Mouse (Mus musculus) E14TG2a.4 (cell line): ENCODE measurements around the gene Eapp.

Source experiments
- CTCF ChIP-seq: conservative IDR thresholded peaks from 2 replicates; pipeline ENCODE4 v1.5.1; 2014; ENCODE audit warnings: low read length
- POU5F1 ChIP-seq: IDR thresholded peaks from 2 replicates; pipeline ENCODE4 v1.6.1; 2014; ENCODE audit warnings: low read length, borderline replicate concordance

DNA sequence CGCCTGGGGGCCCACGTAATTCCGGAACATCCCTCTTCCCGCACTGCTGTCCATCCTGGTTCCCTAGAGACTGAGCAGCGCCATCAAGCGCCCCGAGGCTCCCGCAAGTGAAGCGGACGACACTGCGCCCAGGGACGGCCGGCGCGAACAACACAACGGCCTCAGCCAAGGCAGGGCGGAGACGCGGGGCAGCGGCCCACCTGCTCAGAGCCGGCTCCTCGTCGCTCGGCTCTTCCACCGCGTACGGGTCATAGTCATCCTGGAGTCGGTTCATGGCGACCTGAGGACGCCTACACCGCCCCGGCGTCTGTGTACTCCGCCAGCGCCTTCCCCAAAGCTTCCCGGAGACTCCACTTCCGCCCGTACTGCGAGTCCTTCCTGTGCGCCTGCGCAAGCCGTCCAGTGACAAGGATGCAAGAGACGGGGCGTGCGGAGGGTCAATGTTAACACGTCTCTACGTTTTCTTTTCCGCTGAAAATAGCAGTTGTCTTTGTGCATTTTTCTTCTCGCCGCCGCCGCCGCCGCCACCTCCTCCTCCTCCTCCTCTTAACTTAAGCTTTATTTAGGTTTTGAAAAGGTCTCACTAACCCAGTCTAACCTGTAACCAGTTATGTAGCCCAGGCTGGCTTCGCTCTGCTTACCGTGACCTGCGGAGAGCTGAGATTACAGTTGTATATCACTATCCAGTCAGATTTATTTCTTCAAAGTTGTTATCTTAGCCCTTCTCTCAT is at the start of gene Eapp:
- TF ChIP-seq CTCF: no peak
- no peak for TF ChIP-seq POU5F1
